Mouse (Mus musculus) myocyte (in vitro differentiated cells): ENCODE measurements around the gene Wbp11. TPM values are rescaled to one million over a fixed set of nuclear protein-coding genes. Genes with fewer than 3 reads are reported as not detected.

Experiments used
- H3K27me3 ChIP-seq: one replicate; pipeline ENCODE4 v1.6.1; 2011; ENCODE audit not compliant: control insufficient read depth, insufficient read depth, insufficient read length
- H3K36me3 ChIP-seq: one replicate; pipeline ENCODE4 v1.6.1; 2011; ENCODE audit not compliant: control insufficient read depth, insufficient read depth
- H3K4me2 ChIP-seq: one replicate; pipeline ENCODE4 v1.6.1; 2011; ENCODE audit warnings: low read depth, control low read depth
- H3K4me3 ChIP-seq: one replicate; pipeline ENCODE4 v1.5.1; 2011; ENCODE audit warnings: mild to moderate bottlenecking, control low read depth, moderate library complexity
- H3K79me2 ChIP-seq: one replicate; pipeline ENCODE4 v1.6.1; 2011; ENCODE audit not compliant: control insufficient read depth, insufficient read depth
- H3ac ChIP-seq: one replicate; pipeline ENCODE4 v1.6.1; 2011; ENCODE audit not compliant: control insufficient read depth, insufficient read length
- CEBPB ChIP-seq: IDR thresholded peaks from 2 replicates; pipeline ENCODE4 v1.6.1; 2011; ENCODE audit warnings: mild to moderate bottlenecking, moderate library complexity; ENCODE audit not compliant: poor library complexity, insufficient read depth, severe bottlenecking
- E2F4 ChIP-seq: IDR thresholded peaks from one replicate; pipeline ENCODE4 v1.6.1; 2011; ENCODE audit warnings: mild to moderate bottlenecking, control low read depth, moderate library complexity; ENCODE audit not compliant: insufficient read depth
- MAX ChIP-seq: IDR thresholded peaks from one replicate; pipeline ENCODE4 v1.6.1; 2011; ENCODE audit warnings: low read depth, mild to moderate bottlenecking, control low read depth
- MYOD1 ChIP-seq, 3 experiments: IDR thresholded peaks; one replicate each; pipeline ENCODE4 v1.6.1; 2011; ENCODE audit warnings: control low read depth in 2 of 3, low read depth in 2 of 3, mild to moderate bottlenecking in 2 of 3, moderate library complexity in 1 of 3; ENCODE audit not compliant: insufficient read length in 2 of 3, control insufficient read depth in 1 of 3
- MYOG ChIP-seq, 3 experiments: IDR thresholded peaks; one replicate each; pipeline ENCODE4 v1.6.1; 2011; ENCODE audit warnings: control low read depth in 2 of 3, low read depth in 2 of 3, mild to moderate bottlenecking in 2 of 3; ENCODE audit not compliant: insufficient read length in 2 of 3, control insufficient read depth in 1 of 3, insufficient read depth in 1 of 3
- POLR2A ChIP-seq: IDR thresholded peaks from one replicate; pipeline ENCODE4 v1.6.1; 2011; ENCODE audit warnings: low read depth, mild to moderate bottlenecking, control low read depth, moderate library complexity; ENCODE audit not compliant: insufficient read length
- POLR2AphosphoS2 ChIP-seq: IDR thresholded peaks from one replicate; pipeline ENCODE4 v1.6.1; 2011; ENCODE audit warnings: low read depth, control low read depth; ENCODE audit not compliant: insufficient read length
- REST ChIP-seq: IDR thresholded peaks from one replicate; pipeline ENCODE4 v1.6.1; 2011; ENCODE audit warnings: mild to moderate bottlenecking, control low read depth, moderate library complexity; ENCODE audit not compliant: insufficient read depth, insufficient read length
- SRF ChIP-seq: IDR thresholded peaks from one replicate; pipeline ENCODE4 v1.6.1; 2011; ENCODE audit warnings: low read depth; ENCODE audit not compliant: control insufficient read depth, insufficient read length
- TCF12 ChIP-seq: IDR thresholded peaks from one replicate; pipeline ENCODE4 v1.6.1; 2011; ENCODE audit warnings: mild to moderate bottlenecking, control low read depth; ENCODE audit not compliant: poor library complexity, insufficient read depth, severe bottlenecking
- TCF3 ChIP-seq: IDR thresholded peaks from one replicate; pipeline ENCODE4 v1.6.1; 2011; ENCODE audit warnings: low read depth, control low read depth; ENCODE audit not compliant: insufficient read length
- USF1 ChIP-seq: IDR thresholded peaks from one replicate; pipeline ENCODE4 v1.6.1; 2011; ENCODE audit warnings: low read depth, mild to moderate bottlenecking, control low read depth, moderate library complexity
- polyA plus RNA-seq: library from polyadenylated mRNA; unstranded; fragments of >200 nt; fragmentation: generic; extraction: Trizol; gene quantifications from one replicate; pipeline ENCODE4 v1.2.1, GENCODE M21; 2012; ENCODE audit warnings: missing spikeins

Wbp11 gene
- polyA plus RNA-seq, 1 experiment = 44.6 TPM

DNA sequence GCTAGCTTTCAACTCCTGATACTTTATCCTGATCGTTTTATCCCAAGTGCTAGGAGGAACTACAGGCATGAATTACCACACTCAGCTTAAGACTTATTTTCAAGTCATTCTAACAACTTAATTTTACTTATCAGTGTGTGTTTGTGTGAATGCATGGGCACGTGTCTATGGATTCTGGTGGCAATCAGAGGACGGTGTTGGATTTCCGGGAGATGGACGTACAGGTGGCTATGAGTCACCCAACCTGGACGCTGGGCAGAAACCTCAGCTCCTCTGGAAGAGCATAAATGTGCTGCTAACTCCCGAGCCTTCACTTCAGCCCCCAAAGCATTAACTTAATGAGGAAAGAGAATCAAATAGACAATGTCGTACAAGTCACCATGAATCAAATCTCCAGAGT is 3.0 kb downstream of the Wbp11 start:
- H3K4me2 ChIP-seq = no peak overlapping the region
- H3ac ChIP-seq = no peak overlapping the region
- peaks cover 35% of the 10 kb centered on the region for H3K36me3 ChIP-seq
- no peaks in the 10 kb centered on the region for H3K27me3 ChIP-seq
- H3K79me2 ChIP-seq = peaks cover 29% of the 10 kb centered on the region
- H3K4me3 ChIP-seq = no peak overlapping the region
- TF ChIP-seq MYOD1 (IDR thresholded peaks at IDR 0.05; ENCODE audit: control insufficient read depth in 1 of 3, insufficient read length in 2 of 3, low read depth in 2 of 3) (no peak), MAX (no peak), CEBPB (no peak), MYOG (IDR thresholded peaks at IDR 0.05; ENCODE audit: control insufficient read depth in 1 of 3, insufficient read depth in 1 of 3, insufficient read length in 2 of 3, low read depth in 2 of 3) (no peak)

DNA sequence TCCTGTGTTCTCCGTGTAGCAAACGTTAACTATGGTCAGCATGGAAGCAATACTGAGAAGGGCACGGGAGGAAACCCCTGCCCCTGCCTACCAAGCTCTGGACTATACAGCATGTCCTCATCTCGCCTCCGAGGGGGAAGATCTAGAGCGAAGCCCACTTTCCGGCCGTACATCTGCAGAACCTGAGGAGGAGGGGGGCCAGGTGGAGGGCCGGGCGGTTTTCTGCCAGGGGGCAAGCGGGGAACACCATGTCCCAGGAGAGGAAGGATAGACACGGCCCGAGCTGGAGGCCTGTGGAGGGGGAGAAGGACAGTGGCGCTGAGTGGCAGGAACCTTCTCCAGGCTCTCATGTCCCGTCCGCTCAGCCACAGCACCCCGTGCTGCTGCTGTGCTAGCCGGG is 6.9 kb downstream of the Wbp11 start:
- Histone ChIP-seq H3K27me3 (no peaks in the 10 kb centered on the region), H3K79me2 (peaks cover 14% of the 10 kb centered on the region)
- TF ChIP-seq SRF = no peak
- no peak for TF ChIP-seq MYOD1 (IDR thresholded peaks at IDR 0.05; ENCODE audit: control insufficient read depth in 1 of 3, insufficient read length in 2 of 3, low read depth in 2 of 3)
- no peak for TF ChIP-seq REST
- TF ChIP-seq TCF12 = no peak
- TF ChIP-seq USF1 = no peak
- TF ChIP-seq POLR2AphosphoS2 = no peak
- TF ChIP-seq POLR2A = no peak

DNA sequence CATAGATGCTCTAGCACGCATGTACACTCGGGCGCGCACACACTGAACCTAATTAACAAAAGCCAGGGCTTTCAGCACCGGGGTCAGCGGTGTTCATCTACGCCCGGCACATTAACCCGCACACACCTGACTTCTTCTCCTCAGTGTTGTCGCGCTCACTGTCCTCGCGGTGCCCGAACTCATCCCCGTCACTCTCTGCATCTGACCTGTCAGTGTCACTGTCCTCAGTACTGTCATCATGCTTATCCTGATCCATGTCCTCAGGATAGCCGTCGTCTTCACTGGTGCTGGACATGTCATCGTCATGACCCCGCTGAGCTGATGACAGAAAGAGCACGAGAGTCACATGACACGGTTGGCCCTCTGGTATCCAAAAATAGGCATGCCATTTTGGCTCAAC is 7.7 kb downstream of the Wbp11 start:
- H3K27me3 ChIP-seq = no peaks in the 10 kb centered on the region
- no peak overlapping the region for H3ac ChIP-seq
- no peak overlapping the region for H3K4me3 ChIP-seq
- H3K36me3 ChIP-seq = peaks cover 39% of the 10 kb centered on the region
- TF ChIP-seq MAX = no peak
- TF ChIP-seq SRF = no peak
- no peak for TF ChIP-seq E2F4
- no peak for TF ChIP-seq USF1
- no peak for TF ChIP-seq POLR2A
- TF ChIP-seq REST = no peak
- TF ChIP-seq TCF3 = no peak
- TF ChIP-seq MYOD1 (IDR thresholded peaks at IDR 0.05; ENCODE audit: control insufficient read depth in 1 of 3, insufficient read length in 2 of 3, low read depth in 2 of 3) = no peak
- no peak for TF ChIP-seq POLR2AphosphoS2
- no peak for TF ChIP-seq TCF12
- TF ChIP-seq MYOG (IDR thresholded peaks at IDR 0.05; ENCODE audit: control insufficient read depth in 1 of 3, insufficient read depth in 1 of 3, insufficient read length in 2 of 3, low read depth in 2 of 3) = no peak
- TF ChIP-seq CEBPB = no peak
- H3K79me2 ChIP-seq = peaks cover 6% of the 10 kb centered on the region
- H3K4me2 ChIP-seq = no peak overlapping the region

More for the DNA sequence above, 6.9 kb downstream of the Wbp11 start:
- Histone ChIP-seq H3K36me3 (peaks cover 45% of the 10 kb centered on the region), H3K4me3 (no peak overlapping the region), H3K4me2 (no peak overlapping the region), H3ac (no peak overlapping the region)

DNA sequence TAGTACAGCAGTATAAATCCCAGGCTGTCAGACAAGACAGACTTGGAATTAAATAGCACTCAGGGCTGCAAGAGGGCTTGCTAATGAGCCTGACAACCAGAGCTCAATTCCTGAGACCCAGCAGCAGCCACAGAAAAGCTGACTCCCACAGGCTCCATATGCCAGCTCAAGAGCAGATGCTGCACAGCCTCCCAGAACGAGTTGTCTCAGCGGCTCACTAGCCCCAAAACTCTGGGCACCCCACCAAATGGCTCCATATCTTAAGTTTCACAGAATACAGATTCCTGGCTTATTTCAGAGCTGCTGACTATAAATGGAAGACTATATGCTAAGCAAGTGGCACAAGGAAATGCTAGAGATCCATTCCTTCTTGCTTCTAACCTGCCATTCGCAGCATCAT is 10.5 kb downstream of the Wbp11 start:
- peaks cover 41% of the 10 kb centered on the region for H3K36me3 ChIP-seq
- no peaks in the 10 kb centered on the region for H3K79me2 ChIP-seq
- H3K27me3 ChIP-seq = no peaks in the 10 kb centered on the region
- no peak overlapping the region for H3ac ChIP-seq
- TF ChIP-seq USF1 (no peak), MYOD1 (IDR thresholded peaks at IDR 0.05; ENCODE audit: control insufficient read depth in 1 of 3, insufficient read length in 2 of 3, low read depth in 2 of 3) (no peak)
- H3K4me2 ChIP-seq = no peak overlapping the region
- H3K4me3 ChIP-seq = no peak overlapping the region

DNA sequence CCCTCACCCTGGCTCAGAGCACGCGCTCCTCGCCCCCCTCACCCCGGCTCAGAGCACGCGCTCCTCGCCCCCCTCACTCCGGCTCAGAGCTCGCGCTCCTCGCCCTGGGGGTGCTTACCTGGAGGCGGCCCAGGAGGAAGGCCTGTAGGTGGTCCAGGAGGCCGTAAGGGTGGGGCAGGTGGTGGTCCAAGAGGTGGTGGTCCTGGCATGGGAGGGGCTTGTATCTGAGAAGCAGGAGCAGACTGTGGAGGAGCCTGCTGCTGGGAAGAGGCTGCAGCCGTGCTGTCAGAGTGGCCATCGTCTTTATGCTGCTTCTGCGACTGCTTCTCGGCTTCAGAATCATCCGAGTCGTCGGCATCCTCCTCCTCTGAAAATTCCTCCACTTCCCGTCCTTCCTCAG is 11.2 kb downstream of the Wbp11 start:
- no peaks in the 10 kb centered on the region for H3K27me3 ChIP-seq
- H3K79me2 ChIP-seq = no peaks in the 10 kb centered on the region
- H3ac ChIP-seq = no peak overlapping the region
- peaks cover 34% of the 10 kb centered on the region for H3K36me3 ChIP-seq
- no peak overlapping the region for H3K4me2 ChIP-seq
- H3K4me3 ChIP-seq = no peak overlapping the region
- TF ChIP-seq CEBPB (no peak), POLR2AphosphoS2 (no peak)

DNA sequence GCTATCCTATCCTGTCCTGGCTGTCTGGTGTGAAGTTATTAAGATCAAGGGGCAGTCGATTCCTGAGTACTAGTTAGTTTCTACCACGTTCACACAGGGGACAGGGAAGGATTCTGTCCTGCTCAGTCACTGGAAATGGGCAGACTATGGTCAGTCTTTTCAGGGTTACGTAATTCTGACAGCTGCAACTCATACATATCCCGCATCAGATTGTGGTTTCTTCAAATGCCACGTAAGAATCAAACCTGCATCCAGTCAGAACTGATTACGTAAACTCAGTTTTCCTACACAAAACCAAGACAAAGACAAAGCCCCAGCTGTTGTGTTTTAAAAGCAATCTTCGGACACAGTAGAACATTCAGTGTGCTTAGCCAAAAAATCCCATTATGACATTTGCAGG is 12.7 kb downstream of the Wbp11 start:
- peaks cover 28% of the 10 kb centered on the region for H3K36me3 ChIP-seq
- H3K4me2 ChIP-seq = no peak overlapping the region
- H3K27me3 ChIP-seq = no peaks in the 10 kb centered on the region
- peaks cover under 1% of the 10 kb centered on the region for H3K79me2 ChIP-seq
- no peak overlapping the region for H3ac ChIP-seq
- H3K4me3 ChIP-seq = no peak overlapping the region
- TF ChIP-seq MAX (no peak), TCF12 (no peak), REST (no peak), POLR2AphosphoS2 (no peak), E2F4 (no peak), SRF (no peak), USF1 (no peak), CEBPB (no peak), MYOG (IDR thresholded peaks at IDR 0.05; ENCODE audit: control insufficient read depth in 1 of 3, insufficient read depth in 1 of 3, insufficient read length in 2 of 3, low read depth in 2 of 3) (no peak), POLR2A (no peak), TCF3 (no peak)
